Mouse (Mus musculus) CH12.LX (cell line): ENCODE data around the gene Rab44. TPM values are rescaled to one million over a fixed set of nuclear protein-coding genes. Genes with fewer than 3 reads are reported as not detected.

Experiments used
- DNase-seq: peaks from one replicate; pipeline ENCODE4 v3.0.0-alpha.2; 2013; ENCODE audit errors: extremely low read depth
- H3K27ac ChIP-seq: 2 replicates; pipeline ENCODE4 v1.5.1; 2012; ENCODE audit warnings: low read depth, mild to moderate bottlenecking, control low read depth, moderate library complexity; ENCODE audit not compliant: insufficient read depth
- H3K27me3 ChIP-seq: replicated peaks from 2 replicates; pipeline ENCODE3; 2012; ENCODE audit warnings: inconsistent platforms
- H3K36me3 ChIP-seq, 2 experiments: replicated peaks in 1 of 2; 2 replicates each; pipeline versions ENCODE3 to v1.6.1; 2012; ENCODE audit warnings: inconsistent platforms in 1 of 2, low read length in 1 of 2, mild to moderate bottlenecking in 1 of 2, mixed read lengths in 1 of 2, moderate library complexity in 1 of 2; ENCODE audit not compliant: control insufficient read depth in 1 of 2, insufficient read depth in 1 of 2
- H3K4me1 ChIP-seq, 2 experiments: 2 replicates each; pipeline ENCODE4 v1.6.1; 2012; ENCODE audit warnings: inconsistent platforms in 1 of 2, moderate library complexity in 1 of 2; ENCODE audit not compliant: insufficient read depth in 2 of 2, control insufficient read depth in 1 of 2
- H3K4me2 ChIP-seq: 2 replicates; pipeline ENCODE4 v1.6.1; 2012; ENCODE audit warnings: low read depth, mild to moderate bottlenecking, control low read depth; ENCODE audit not compliant: poor library complexity, insufficient read depth, severe bottlenecking
- H3K4me3 ChIP-seq, 3 experiments: fragments of 150-350 bp in 1 of 3; sonication (generic) in 1 of 3; replicated peaks in 1 of 3; 2 replicates each; pipeline versions ENCODE3 to v1.5.1; 2011 to 2012; ENCODE audit warnings: low read depth in 2 of 3, low read length in 2 of 3, mild to moderate bottlenecking in 2 of 3, moderate library complexity in 2 of 3, control low read depth in 1 of 3, improper control_type of control experiment in 1 of 3, inconsistent platforms in 1 of 3, mixed read lengths in 1 of 3; ENCODE audit not compliant: poor library complexity in 1 of 3
- H3K79me2 ChIP-seq: replicated peaks from 2 replicates; pipeline ENCODE4 v1.6.1; 2012; ENCODE audit warnings: mild to moderate bottlenecking, moderate library complexity; ENCODE audit not compliant: control insufficient read depth, poor library complexity, insufficient read depth, severe bottlenecking; ENCODE audit errors: extremely low read depth
- H3K9ac ChIP-seq: 2 replicates; pipeline ENCODE4 v1.6.1; 2012; ENCODE audit warnings: low read depth, mild to moderate bottlenecking, control low read depth, moderate library complexity; ENCODE audit not compliant: insufficient read depth
- H3K9me3 ChIP-seq: replicated peaks from 2 replicates; pipeline ENCODE3; 2012; ENCODE audit warnings: low read length, inconsistent platforms, mixed read lengths
- BHLHE40 ChIP-seq: IDR thresholded peaks from 2 replicates; pipeline ENCODE4 v1.6.1; 2011; ENCODE audit warnings: mild to moderate bottlenecking, low read depth, low read length, improper control_type of control experiment
- CHD1 ChIP-seq: IDR thresholded peaks from 2 replicates; pipeline ENCODE4 v1.6.1; 2012; ENCODE audit warnings: low read depth, low read length, improper control_type of control experiment, inconsistent platforms
- CHD2 ChIP-seq: IDR thresholded peaks from 2 replicates; pipeline ENCODE4 v1.6.1; 2011; ENCODE audit warnings: low read length, improper control_type of control experiment
- CTCF ChIP-seq, 2 experiments: IDR thresholded peaks in 1 of 2; conservative IDR thresholded peaks in 1 of 2; 2 replicates each; pipeline ENCODE4 v1.5.1; 2011 to 2012; ENCODE audit warnings: low read depth in 2 of 2, low read length in 2 of 2, improper control_type of control experiment in 1 of 2, inconsistent platforms in 1 of 2, mild to moderate bottlenecking in 1 of 2, moderate library complexity in 1 of 2
- EP300 ChIP-seq: IDR thresholded peaks from 2 replicates; pipeline ENCODE4 v1.6.1; 2011; ENCODE audit warnings: low read length, improper control_type of control experiment
- HCFC1 ChIP-seq: IDR thresholded peaks from 2 replicates; pipeline ENCODE4 v1.6.1; 2012; ENCODE audit warnings: low read depth, mild to moderate bottlenecking, inconsistent platforms, low read length, improper control_type of control experiment
- JUND ChIP-seq: conservative IDR thresholded peaks from 2 replicates; pipeline ENCODE4 v1.6.1; 2011; ENCODE audit warnings: low read depth, low read length, improper control_type of control experiment
- MAFK ChIP-seq: IDR thresholded peaks from 2 replicates; pipeline ENCODE4 v1.6.1; 2011; ENCODE audit warnings: low read length, improper control_type of control experiment; ENCODE audit not compliant: insufficient replicate concordance
- MAX ChIP-seq: IDR thresholded peaks from 2 replicates; pipeline ENCODE4 v1.6.1; 2011; ENCODE audit warnings: low read length, improper control_type of control experiment
- MEF2A ChIP-seq: IDR thresholded peaks from 2 replicates; pipeline ENCODE4 v1.6.1; 2014; ENCODE audit warnings: low read depth, mild to moderate bottlenecking, inconsistent platforms, low read length, improper control_type of control experiment, borderline replicate concordance
- MXI1 ChIP-seq: IDR thresholded peaks from 2 replicates; pipeline ENCODE4 v1.6.1; 2011; ENCODE audit warnings: mild to moderate bottlenecking, low read depth, low read length, improper control_type of control experiment
- MYC ChIP-seq: IDR thresholded peaks from 2 replicates; pipeline ENCODE4 v1.6.1; 2011; ENCODE audit warnings: low read depth, mild to moderate bottlenecking, improper control_type of control experiment, low read length
- POLR2AphosphoS2 ChIP-seq: IDR thresholded peaks from 2 replicates; pipeline ENCODE4 v1.6.1; 2011; ENCODE audit warnings: low read depth, low read length, improper control_type of control experiment
- RCOR1 ChIP-seq: conservative IDR thresholded peaks from 2 replicates; pipeline ENCODE4 v1.6.1; 2012; ENCODE audit warnings: low read depth, mild to moderate bottlenecking, inconsistent platforms, low read length, improper control_type of control experiment
- SMC3 ChIP-seq: IDR thresholded peaks from 2 replicates; pipeline ENCODE4 v1.6.1; 2011; ENCODE audit warnings: low read depth, low read length, improper control_type of control experiment
- USF2 ChIP-seq: conservative IDR thresholded peaks from 2 replicates; pipeline ENCODE4 v1.6.1; 2011; ENCODE audit warnings: low read depth, low read length, improper control_type of control experiment
- ZC3H11A ChIP-seq: IDR thresholded peaks from 2 replicates; pipeline ENCODE4 v1.6.1; 2012; ENCODE audit warnings: low read depth, mild to moderate bottlenecking, inconsistent platforms, low read length, improper control_type of control experiment
- dilution Hi-C: fragments of 300-500 bp; cut with MboI; formaldehyde crosslinking; loops from 2 replicates; pipeline ENCODE4 v1.14.3; 2020; ENCODE audit warnings: low sequenced_read_pairs; ENCODE audit not compliant: extremely low pct_unique_long_range_greater_than_20kb, extremely low pct_ligation_motif_present
- in situ Hi-C: fragments of 300-500 bp; cut with MboI; formaldehyde crosslinking; loops from 3 replicates; pipeline ENCODE4 v1.14.3; 2019; ENCODE audit warnings: low sequenced_read_pairs, low pct_ligation_motif_present, low pct_unique_long_range_greater_than_20kb, mixed read lengths
- polyA plus RNA-seq: library from polyadenylated mRNA; unstranded; fragments of >175 nt; gene quantifications from 2 replicates; pipeline ENCODE4 v1.2.1, GENCODE M21; 2012; ENCODE audit warnings: low read depth; ENCODE audit not compliant: insufficient read length
- total RNA-seq, 2 experiments: library from RNA; depleted of rRNA; stranded (reverse); fragments of 300-350 nt in 1 of 2; fragments of >200 nt in 1 of 2; gene quantifications; 2 replicates each; pipeline ENCODE4 v1.2.3; 2012 to 2014

The Rab44 gene
- 0.17 and 0.34 TPM in 2 replicates for total RNA-seq (2012; rRNA removed)
- total RNA-seq (2014; rRNA removed), result 0.12 TPM in 1 of 2 replicates, not detected in the other
- polyA plus RNA-seq, result 0.30 TPM in 1 of 2 replicates, not detected in the other

DNA sequence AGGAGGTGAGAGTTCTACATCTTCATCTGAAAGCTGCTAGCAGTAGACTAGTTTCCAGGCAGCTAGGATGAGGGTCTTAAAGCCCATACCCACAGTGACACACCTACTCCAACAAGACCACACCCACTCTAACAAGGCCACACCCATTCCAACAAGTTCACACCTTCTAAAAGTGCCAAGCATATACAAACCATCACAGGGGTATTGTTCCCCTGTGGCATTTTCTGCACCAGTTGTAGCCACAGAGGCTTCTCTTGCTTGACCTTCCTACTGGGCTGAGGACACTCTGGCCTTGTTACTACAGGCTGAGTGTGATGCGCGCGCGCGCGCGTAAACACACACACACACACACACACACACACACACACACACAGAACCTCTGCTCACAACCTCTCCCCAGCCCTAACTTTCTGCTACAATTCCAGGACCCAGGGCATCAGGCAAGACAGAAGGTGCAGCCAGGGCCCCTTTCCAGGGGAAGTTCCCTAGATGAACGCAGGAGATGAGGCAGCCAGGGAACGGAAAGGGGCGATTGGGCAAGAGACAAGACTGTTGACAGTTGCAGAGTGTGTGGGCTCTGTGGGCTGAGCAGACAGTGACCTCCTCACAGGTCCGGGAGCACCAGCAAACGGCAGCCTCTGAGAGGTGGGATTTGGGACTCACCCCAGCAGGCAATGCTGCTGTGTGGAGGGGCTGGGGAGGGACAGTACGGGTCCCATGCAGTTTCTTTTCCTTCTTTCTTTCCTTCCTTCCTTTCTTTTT, at the start of gene Rab44:
Gene Rab44, plus strand, starts transcription at position 555 of the 762 bp plus-strand sequence.
- no peak for TF ChIP-seq MYC
- no peak for DNase-seq
- in situ Hi-C loops, result no loop called here

DNA sequence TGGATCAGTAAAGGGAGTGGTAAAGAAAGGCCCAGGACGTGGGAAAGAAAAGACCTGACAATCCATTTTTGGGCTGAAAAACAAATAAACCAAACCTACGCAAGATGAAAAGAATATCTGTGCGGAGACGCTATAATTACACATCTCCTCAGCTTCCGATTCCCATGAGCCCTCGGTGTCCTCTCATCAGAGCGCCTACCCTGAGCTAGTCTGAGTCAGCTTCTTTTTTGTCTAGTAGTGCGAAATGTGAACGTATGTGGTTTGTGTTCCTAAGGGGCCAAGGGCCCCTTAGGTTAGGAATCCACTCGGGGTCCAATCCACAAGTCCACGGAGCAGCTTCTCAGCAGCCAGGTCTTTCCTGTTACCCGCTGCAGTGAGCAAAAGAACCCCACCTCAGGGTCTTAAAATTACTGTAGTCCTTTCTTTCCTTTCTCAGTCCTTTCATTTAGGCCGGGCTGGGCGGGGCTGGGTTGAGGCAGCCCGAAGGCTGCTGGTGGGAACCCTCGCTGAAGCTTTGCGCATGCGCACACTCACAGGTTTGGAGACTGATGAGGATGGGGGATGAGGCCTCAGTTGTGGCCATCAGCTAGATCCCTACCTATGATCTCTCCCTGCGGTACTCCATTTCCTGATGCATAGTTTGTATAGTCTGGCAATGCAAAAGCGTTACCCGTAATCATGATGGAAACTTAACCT, 48.6 kb upstream of the Rab44 start:
- Histone ChIP-seq H3K4me1 (peaks cover 52 to 93% of the 10 kb centered on the region in 2 experiments), H3K4me3 (no peak overlapping the region), H3K36me3 (peaks cover 0 to 10% of the 10 kb centered on the region in 2 experiments), H3K27me3 (no peaks in the 10 kb centered on the region), H3K27ac (no peak overlapping the region), H3K9ac (no peak overlapping the region), H3K9me3 (no peaks in the 10 kb centered on the region), H3K79me2 (no peaks in the 10 kb centered on the region), H3K4me2 (no peak overlapping the region)
- no peak for TF ChIP-seq MXI1
- no peak for TF ChIP-seq BHLHE40
- TF ChIP-seq CHD2, result no peak
- TF ChIP-seq USF2, result no peak
- TF ChIP-seq CTCF (conservative IDR thresholded peaks at IDR 0.05 in 1 of 2, IDR thresholded peaks at IDR 0.05 in 1 of 2; ENCODE audit: low read depth in 2 of 2, low read length in 2 of 2), result no peak
- no peak for TF ChIP-seq MAX
- TF ChIP-seq ZC3H11A, result no peak
- no peak for TF ChIP-seq MYC
- TF ChIP-seq JUND, result no peak
- no peak for TF ChIP-seq POLR2AphosphoS2
- TF ChIP-seq EP300, result no peak
- TF ChIP-seq MEF2A, result no peak
- no peak for TF ChIP-seq CHD1
- TF ChIP-seq SMC3, result no peak
- TF ChIP-seq RCOR1, result no peak
- no peak for TF ChIP-seq HCFC1
- no peak for TF ChIP-seq MAFK
- in situ Hi-C loops, result no loop called here
- no peak for DNase-seq
- dilution Hi-C loops, result no loop called here

More for the DNA sequence above, at the start of gene Rab44:
- dilution Hi-C loops, result no loop called here
- Histone ChIP-seq H3K9me3 (no peaks in the 10 kb centered on the region), H3K9ac (no peak within 1 kb of the TSS), H3K4me1 (peaks cover 0 to 10% of the 10 kb centered on the region in 2 experiments; a peak in 2 of 4 replicates), H3K4me3 (no peak within 1 kb of the TSS), H3K36me3 (no peaks in the 10 kb centered on the region), H3K27me3 (no peaks in the 10 kb centered on the region), H3K27ac (no peak within 1 kb of the TSS), H3K4me2 (no peak within 1 kb of the TSS), H3K79me2 (no peaks in the 10 kb centered on the region)
